In genomic region chr17:13830636-13831341, GRCm38 (mm10) we compare ENCODE assay signal across 8 mouse cellular contexts.
DNase-seq lines count a peak whose midpoint lies in the region; ATAC-seq lines count a peak whose summit lies in the region.

No protein-coding gene starts in this region.

- H3K9me3 ChIP-seq in forebrain, embryonic 15.5 days = no peaks in the 10 kb centered on the region
- no peaks in the 10 kb centered on the region for H3K9me3 ChIP-seq in neural tube, embryonic 13.5 days

- no peak overlapping the region for H3K4me3 ChIP-seq in forebrain, embryonic 15.5 days
- H3K4me3 ChIP-seq in neural tube, embryonic 13.5 days = no peak overlapping the region

- no peak overlapping the region for H3K4me2 ChIP-seq in forebrain, embryonic 15.5 days (replicated peaks)
- H3K4me2 ChIP-seq in neural tube, embryonic 13.5 days = no peak overlapping the region

- no peak overlapping the region for H3K27ac ChIP-seq in forebrain, embryonic 15.5 days (replicated peaks)
- no peak overlapping the region for H3K27ac ChIP-seq in neural tube, embryonic 13.5 days (replicated peaks)

- DNase-seq in adrenal gland, adult (ENCODE audit: inconsistent age in 2 of 2, low spot score in 1 of 2) = peak; percentile 18 to 78
- DNase-seq in adrenal gland, postnatal 25 days = no peak
- DNase-seq in ovary, postnatal 14 days (ENCODE audit: low spot score) = peak; percentile 38
- no peak for DNase-seq in ovary, postnatal 10 days (ENCODE audit: low spot score)
- peak; percentile 33 for DNase-seq in layer of hippocampus, adult 9-11 months
- DNase-seq in thymus, postnatal 25 days = no peak

- no peak overlapping the region for H3K9ac ChIP-seq in forebrain, embryonic 15.5 days (replicated peaks)
- H3K9ac ChIP-seq in neural tube, embryonic 13.5 days = no peak overlapping the region

- WGBS in forebrain, embryonic 15.5 days = 88% methylated on average over 1 of the region's 1 CpGs
- 89% methylated on average over 1 of the region's 1 CpGs for WGBS in neural tube, embryonic 13.5 days

- H3K4me1 ChIP-seq in forebrain, embryonic 15.5 days = no peaks in the 10 kb centered on the region
- no peaks in the 10 kb centered on the region for H3K4me1 ChIP-seq in neural tube, embryonic 13.5 days (replicated peaks)

- ATAC-seq in forebrain, embryonic 15.5 days (replicated peaks) = peak; percentile 69
- ATAC-seq in neural tube, embryonic 13.5 days (ENCODE audit: low read depth) = peak; percentile 30; the same call in 1 of the 2 replicates

- H3K36me3 ChIP-seq in forebrain, embryonic 15.5 days = peaks cover 45% of the 10 kb centered on the region
- H3K36me3 ChIP-seq in neural tube, embryonic 13.5 days = peaks cover 62% of the 10 kb centered on the region

- H3K27me3 ChIP-seq in forebrain, embryonic 15.5 days = no peaks in the 10 kb centered on the region
- H3K27me3 ChIP-seq in neural tube, embryonic 13.5 days = no peaks in the 10 kb centered on the region

Comparison
In these comparisons a context has a peak if more than half of its experiments do, and no peak if none do; other contexts are left out.
1. DNase-seq: peak in adrenal gland, adult (2 of 2), ovary, postnatal 14 days (single experiment) and layer of hippocampus, adult 9-11 months (single experiment); none in adrenal gland, postnatal 25 days (single experiment), ovary, postnatal 10 days (single experiment) and thymus, postnatal 25 days (single experiment).